Mouse (Mus musculus): ENCODE results near the gene Enpp6.

Gene Enpp6

DNA sequence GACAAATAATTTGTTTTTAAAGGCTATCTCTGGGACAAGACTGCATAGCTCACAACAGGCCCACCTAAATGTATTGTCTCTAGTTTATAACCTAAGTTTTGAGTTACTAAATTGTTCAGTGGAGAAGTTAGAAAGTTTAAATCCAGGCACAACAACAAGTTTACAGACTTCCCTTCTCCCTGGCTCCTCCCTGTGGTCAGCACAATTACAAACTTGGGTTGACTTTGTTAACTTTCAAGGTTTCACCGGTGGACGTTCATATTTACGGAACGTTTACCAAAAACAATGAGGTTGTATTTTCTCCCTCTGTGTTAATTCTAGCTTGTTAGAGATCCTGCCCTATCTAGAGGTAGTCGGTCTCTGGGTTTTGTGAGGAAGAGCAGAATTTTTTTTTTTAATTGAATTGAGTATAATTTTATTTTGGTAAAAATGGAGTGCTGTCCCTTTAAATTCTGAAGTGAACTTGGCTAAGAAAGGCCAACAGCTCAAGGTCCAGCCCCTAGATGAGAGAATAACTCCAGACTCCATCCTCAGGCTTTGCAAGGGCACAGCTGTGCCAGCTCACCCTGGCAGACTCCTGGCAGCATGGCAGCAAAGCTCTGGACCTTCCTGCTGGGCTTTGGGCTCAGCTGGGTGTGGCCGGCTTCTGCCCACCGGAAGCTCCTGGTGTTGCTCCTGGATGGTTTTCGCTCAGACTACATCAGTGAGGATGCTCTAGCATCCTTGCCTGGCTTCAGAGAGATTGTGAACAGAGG lies at the start of gene Enpp6:
Gene Enpp6, plus strand, starts transcription at position 502 of the 755 bp plus-strand sequence.
- no peak for DNase-seq (ENCODE audit: low spot score in 2 of 2)

DNA sequence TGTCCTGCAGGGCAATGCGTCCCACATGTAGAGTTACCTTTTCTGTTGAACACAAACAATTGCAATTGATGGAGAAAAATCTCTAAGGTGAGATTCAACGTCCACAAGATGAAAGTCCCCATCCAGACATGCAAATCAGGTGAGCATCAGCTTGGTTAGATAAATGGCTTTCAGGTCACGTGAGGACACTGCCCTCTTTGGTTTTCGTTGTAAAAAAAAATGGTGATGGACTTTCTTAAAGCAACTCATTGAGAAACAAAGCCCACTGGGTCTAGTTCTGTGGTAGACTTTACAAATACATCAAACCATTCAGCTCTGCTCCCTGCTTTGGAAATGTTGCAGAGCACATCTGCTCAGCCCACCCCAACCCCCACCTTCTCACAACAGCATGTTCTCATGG lies 48.5 kb upstream of the Enpp6 start:
- no peak for DNase-seq (ENCODE audit: low spot score in 2 of 2)

DNA sequence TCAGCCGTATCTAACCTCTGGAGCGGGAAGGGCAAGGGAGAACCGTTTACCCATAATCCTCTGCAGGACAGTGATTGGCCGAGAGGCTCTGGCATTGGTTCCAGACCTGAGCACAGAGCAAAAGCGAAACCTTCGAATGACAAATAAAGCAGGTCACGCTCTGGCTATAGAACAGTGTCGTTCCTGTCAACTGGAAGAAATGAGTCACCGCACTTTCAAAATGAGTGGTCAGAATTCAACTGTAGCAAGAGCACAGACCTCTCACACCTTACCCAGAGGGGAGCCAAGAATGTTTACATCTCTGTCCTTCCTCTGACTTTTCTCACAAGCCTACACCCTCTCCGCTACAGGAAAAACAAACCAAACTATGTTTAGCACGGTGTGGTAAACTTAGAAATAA lies 45.4 kb upstream of the Enpp6 start:
- no peak for DNase-seq (ENCODE audit: low spot score in 2 of 2)

DNA sequence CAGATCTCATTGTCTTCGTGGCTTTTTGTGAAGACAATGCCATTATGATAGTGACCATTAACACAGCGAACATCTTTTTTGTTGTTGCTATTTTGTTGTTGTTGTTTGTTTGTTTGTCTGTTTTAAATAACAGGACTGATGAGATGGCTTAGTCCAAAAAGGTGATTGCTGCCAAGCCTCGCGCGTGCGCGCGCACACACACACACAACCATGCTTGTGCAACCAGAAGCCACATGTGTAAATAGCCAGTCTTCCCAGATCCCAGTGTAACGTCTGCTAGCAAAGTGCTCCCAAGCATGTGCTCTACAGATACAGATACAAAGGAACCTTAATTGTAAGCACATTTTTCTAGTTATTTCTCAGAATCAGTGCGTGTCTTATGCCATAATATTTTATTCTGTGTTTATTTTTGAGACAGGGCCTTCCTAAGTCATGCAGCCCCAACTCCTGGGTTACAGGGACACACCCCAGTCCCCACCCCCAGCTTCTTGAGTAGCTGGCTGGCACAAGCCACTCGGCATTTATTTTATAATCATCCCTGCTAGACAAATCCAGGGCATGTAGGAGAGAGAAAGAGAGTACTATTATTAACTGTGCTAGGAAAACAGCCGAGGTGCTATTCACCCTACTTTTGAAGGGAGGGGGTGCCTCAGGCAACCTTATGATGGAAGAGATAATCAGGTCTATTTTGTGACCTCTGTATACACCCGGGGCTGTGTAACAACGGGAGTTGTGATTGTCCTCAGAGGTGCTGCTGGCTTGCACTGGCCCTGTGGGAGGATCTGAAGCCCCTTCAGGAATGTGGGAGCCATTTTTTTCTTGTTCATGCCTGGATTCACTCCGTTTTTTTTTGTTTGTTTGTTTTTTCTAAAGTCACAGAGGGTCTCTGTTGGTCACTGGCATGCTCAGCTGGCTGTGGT lies 44.7 kb upstream of the Enpp6 start:
- no peak for DNase-seq (ENCODE audit: low spot score in 2 of 2)

DNA sequence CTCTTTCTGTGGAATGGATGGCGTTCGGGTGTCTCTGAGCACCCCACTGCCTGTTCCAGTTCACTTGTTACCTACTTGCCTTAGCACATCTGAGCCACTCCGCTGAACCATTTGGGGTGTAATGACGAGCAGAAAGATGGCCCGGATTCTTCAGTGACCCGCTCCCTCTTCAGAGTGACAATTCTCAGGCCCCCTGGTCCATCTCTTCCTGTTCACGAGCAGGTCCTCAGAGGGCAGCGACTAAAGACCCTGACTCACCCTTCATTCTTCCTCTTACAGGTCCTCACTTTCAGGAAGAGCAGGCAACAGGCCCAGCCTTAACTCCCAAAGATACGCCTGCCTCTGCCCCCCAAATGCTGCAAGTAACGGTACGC lies 44.0 kb upstream of the Enpp6 start:
- no peak for DNase-seq (ENCODE audit: low spot score in 2 of 2)

DNA sequence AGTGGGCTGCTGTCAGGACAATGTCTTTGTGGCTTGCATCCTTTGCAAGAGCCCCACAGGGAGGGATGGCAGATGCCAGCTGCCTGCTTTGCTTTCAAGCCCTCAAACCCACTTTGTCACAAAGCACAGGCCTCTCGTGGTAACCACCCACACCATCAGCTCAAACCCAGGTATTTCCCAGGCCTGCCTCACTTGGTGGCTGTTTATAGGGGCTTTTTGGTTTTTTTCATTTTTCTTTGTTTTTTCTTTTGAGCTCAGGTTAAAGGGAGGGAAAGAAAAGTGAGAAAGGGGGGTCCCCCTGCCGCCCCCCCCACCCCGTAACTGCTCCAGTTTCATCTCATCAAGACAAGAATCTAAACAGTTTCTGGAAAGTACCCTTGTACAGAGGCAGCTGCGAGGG lies 43.4 kb upstream of the Enpp6 start:
- DNase-seq (ENCODE audit: low spot score in 2 of 2) = no peak

DNA sequence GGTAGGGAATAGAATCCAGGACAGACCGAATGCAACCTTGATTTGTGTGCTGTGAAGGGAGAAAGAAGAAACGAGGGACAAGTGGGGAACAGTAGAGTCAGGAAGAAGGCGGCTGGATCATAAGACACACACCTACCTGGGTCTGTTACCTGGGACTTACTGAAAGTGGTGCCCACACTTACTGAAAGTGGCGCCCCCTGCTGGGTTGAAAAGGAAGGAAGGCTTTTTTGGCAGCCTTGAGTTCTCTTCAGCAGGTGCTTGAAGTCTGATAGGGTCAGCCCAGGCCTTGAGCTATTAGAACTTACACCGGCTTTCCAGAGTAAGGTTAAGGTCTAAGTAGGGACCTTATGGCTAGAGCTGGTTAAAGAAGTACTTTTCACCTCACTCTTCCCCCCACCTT lies 40.5 kb upstream of the Enpp6 start:
- DNase-seq (ENCODE audit: low spot score in 2 of 2) = no peak

DNA sequence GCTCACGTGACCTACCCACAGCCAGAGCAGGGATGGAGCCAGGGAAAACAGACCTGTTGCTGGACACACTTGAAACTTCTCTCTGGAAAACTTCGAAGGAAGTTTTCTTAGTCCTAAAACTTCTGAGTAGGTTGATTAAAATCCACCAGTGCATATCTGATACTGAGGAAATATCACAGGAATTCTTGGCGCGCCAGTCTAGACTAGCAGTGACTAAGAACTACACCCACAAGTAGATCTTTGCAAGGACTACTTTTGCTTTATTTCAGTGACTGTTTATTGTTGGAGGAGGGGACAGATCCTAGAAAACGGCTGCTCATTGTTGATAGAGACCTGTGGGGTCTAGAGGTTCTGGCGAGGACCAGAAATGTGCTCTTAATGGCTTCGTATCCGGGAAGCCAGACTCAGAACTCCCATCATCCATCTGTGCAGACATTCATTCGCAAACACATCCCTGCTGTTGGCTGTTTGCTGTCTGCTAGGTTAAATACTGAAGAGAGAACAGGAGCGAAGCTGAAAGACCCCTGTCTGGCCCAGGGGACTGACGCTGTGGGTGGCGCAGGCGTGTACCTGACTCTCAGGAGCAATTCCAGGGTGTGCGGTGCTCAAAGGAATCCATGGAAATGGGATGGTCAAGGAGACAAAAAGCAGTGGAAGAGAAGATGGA lies 38.5 kb upstream of the Enpp6 start:
- no peak for DNase-seq (ENCODE audit: low spot score in 2 of 2)

DNA sequence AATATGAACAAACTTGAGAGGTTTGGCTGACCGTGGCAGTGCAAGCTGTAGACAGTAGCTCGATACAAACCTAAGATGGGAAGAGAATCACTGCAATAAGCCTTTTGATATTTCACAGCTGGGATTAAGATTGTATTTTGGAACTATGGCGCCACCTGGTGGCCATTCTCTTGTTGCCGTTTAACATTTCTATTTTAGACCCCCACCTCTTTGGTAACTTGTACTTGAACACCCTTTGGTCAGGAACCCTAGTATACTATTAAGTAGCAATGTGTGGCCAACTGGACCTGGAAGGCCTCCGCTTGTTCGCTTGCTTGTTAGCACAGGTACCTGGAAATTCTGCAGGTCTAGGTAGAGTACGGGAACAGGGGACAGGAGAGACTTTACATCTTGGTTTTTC lies 33.2 kb upstream of the Enpp6 start:
- DNase-seq (ENCODE audit: low spot score in 2 of 2) = peak; percentile 65 to 73

DNA sequence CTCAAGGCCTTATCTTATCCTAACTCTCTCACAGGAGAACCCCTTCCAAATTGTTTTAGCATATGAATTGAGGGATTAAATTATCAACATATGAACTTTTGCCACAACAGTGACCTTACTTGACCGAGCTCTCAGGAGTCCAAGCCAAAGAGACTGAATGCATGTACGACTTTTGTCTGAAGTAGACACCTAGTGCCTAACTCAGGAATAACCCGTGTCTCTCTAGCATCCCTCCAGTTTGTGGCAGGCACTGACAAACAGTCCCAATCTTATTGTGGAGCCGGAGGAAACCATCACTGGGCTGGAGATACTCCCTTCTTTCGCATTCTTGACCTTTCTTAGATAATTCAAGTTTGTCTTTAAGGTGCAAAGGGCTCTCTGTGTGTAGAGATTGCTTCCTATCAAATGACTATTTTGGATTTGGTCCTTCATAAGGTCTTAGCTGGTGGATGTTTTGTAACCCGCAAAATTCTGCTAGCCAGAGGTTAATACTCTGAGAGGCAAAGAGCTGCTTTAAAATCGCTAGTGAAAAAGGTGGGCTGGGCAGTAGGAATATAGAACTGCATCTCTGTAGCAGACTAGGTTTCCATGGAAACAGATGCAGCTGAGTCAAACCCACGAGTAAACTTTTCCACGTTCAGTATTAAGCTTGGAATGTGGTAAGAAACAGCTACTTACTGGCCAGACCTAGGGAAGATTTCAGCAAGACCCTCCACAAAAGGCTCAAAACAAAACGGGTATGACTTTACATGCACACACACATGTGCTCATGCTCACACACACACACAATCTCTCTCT lies 23.9 kb upstream of the Enpp6 start:
- DNase-seq (ENCODE audit: low spot score in 2 of 2) = peak in 1 of 2 experiments; percentile 26

DNA sequence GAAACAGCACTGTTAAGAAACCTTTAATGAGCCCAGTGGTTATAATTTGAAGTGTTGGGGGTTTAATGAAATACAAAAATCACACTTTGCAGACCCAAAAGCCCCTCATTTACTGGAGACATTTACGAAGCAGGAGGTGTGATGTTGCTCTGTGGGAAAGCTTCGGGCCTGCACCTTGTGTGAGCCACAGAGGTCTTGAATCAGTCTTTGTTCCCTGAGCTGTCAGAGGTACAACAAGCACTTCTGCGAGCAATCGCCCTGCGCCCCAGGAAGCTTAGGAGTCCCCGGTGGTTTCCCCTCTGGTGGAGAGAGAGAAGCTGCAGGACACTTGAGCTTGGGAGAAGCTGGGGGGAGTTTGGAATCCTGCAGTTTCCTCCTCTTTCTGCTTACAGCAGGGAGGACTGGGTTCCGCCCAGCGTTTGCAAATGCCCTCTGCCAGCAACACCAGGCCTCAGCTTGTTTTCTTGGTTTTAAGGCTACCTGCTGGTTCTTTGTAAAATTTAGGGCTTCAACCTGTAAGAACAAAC lies 23.0 kb upstream of the Enpp6 start:
- DNase-seq (ENCODE audit: low spot score in 2 of 2) = no peak

DNA sequence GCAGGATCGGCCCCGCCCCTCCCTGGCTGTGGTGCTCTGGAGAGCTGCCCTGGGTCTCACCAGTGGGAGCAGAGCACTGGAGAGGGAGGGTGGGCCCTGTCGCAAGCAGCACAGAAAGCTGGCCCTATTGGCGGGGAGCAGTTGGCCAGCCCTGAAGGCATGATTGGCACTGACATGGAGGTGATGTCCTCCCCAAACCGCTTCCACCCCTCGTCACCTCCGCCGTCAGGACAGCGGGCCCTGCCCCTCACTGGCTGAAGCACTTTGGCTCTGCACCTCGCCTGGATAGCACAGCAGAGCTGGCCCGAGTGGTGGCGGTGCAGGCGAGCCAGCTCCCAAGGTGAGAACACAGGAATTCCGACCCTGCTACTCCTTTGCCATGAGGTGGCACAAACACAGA lies 20.9 kb upstream of the Enpp6 start:
- no peak for DNase-seq (ENCODE audit: low spot score in 2 of 2)

DNA sequence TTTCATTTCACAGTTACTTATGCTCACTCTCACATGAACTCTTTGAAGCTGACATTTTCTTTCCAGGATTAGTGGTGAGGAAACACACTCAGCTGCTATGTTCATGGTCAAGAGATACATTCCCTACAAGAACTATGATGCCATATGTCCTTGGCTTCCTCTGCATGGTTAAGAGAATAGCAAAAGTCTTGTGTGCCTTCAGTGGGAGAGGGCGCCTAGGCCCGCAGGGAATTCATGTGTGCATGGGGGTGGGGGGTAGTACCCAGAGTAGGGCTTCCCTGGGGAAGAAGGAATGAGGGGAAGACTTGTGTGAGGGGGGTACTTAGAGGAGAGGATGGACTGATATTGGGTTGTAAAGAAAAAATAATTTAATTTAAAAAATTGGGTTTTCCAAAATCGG lies 18.0 kb upstream of the Enpp6 start:
- no peak for DNase-seq (ENCODE audit: low spot score in 2 of 2)

DNA sequence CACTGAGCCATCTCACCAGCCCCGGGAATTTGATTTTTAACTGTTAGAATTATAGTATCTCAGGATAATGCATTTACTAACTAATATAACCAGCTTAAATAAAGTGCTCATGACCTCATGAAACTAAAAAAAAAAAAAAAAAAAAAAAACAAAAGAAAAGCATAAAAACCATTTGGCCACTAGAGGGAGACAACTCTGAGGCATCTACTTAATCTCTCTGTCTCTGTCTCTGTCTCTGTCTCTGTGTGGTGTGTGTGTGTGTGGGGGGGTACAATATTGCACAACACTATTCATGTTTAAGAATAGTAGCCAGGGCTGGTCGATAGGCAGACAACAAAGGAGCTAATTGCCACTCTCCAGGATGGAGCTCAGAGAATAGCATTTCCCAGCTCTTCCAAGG lies 17.3 kb upstream of the Enpp6 start:
- no peak for DNase-seq (ENCODE audit: low spot score in 2 of 2)

DNA sequence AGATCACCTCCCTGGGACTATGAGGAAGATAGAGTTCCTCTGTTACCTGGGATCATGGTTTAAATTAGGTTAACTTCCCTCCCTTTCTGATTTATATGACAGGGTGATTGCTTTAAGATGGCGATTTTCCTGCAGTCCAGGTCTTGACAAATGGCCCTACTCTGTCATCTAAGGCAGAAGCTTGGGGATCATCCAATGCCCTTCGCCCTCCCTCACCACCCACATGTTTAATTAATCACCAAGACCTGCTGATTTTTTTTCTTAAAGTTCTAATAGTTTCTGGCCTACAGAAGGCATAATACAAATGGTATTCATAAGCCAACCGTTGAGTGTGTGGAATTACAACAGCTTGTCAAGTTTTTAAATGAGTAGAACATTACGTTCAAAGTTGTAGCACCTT lies 9.3 kb upstream of the Enpp6 start:
- DNase-seq (ENCODE audit: low spot score in 2 of 2) = no peak

DNA sequence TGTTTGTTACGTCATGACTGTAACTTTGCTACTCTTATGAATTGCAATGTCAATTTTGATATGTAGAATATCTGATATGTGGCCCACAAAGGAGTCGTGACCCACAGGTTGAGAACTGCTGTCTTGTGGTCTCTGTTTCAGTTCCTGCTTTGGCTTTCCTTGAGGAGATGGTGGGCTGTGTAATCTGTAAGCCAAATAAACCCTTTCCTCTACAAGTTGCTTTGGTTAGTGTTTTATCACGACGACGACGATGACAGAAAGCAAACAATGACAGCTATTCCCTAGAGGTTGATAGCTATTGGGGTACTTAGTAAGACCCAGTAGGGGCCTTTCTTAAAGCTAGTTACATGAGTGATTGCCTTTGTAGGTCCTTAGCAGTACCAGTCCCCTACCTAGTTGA lies 4.5 kb upstream of the Enpp6 start:
- no peak for DNase-seq (ENCODE audit: low spot score in 2 of 2)

DNA sequence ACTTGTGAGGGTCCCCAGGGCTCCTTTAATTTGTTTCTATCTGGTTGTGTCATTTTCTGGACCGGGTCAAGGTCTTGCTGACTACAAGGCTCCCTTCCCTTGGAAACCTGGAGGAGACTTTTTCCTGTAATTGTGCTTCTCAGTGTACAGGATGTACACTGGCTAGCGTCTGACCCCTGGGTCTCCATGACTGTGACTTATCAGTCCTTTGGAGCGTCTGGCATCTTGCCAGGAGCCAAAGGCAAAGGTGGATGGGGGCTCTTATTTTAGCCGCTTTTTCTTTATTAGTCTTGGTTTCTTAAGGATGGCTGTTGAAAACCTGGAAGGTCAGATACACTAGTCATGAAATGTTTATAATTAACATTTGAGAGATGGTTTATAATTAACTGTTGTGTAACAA lies 3.9 kb upstream of the Enpp6 start:
- DNase-seq (ENCODE audit: low spot score in 2 of 2) = no peak

DNA sequence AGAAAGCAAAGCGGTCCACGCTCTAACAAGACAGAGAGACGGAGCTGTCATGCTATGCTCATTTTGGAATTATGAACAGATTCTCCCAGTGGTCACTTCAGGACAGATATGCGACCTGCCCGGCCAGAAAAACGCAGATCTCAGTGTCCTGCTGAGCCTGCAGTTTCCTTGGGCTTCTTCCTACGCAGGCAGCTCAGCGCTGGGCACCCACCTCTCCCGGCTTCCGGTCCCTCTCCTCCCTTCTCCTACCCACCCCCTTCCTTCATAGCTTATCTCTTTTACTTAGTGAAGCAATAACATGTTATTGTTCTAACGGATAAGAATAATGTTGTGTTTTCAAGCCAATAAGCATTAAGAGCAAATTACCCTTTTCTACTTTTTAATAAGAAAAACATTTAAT lies 2.0 kb upstream of the Enpp6 start:
- DNase-seq (ENCODE audit: low spot score in 2 of 2) = no peak

DNA sequence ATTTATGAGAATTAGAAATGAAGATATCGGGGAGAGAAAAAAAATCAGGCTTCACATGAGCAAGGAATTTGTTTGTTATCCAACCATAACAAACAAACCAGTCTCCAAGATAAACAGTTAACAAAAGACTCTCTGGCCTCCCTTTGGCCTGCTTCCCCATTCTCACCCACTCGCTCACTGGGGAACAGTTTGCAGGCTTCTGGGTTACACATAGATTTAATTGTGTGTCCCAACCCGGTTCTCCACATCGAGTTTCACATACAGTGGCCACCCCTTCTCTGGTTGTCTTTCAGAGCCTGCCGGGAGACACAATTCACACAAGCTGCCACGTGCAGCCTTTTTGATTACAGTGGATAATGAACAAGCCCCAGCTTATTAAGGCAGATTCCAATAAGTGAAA lies 1.7 kb downstream of the Enpp6 start:
- no peak for DNase-seq (ENCODE audit: low spot score in 2 of 2)

DNA sequence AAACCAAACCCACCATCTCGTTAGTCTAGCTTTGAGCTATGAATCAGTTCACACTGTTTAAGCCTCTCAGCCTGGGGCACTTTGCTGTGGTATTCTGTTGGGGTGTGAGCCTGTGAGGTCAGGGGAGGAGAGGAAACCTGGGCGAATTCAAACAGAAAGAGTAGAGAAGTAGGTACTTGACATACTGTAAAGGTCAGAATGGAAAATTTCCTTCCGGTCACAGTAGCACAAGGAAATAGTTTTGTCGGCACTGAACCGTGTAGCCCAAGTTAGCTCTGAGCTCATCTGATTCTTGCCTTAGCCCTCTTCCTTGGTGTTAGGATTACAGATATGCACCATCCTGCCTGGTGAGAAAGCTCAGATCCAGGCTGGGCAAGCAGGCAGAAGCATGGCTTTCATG lies 4.4 kb downstream of the Enpp6 start:
- DNase-seq (ENCODE audit: low spot score in 2 of 2) = no peak

DNA sequence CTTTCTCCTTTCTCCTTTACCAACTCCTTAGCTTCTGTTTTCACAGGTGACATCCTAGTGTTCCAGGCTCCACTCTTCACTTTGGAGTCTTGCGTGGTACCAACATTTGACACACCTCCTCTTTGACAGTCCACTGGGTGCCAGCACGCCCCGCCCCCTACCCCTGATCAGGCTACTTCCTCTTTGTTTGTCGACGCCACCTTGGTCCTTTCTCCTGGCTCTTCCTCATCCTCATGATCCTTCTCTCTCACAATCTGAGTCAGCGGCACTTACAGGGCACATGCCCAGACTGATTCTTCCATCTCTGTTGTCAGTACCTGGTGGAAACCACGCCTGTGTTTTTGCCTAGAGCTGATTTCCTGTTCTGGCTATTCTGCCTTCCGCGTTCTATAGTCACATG lies 5.9 kb downstream of the Enpp6 start:
- DNase-seq (ENCODE audit: low spot score in 2 of 2) = no peak

Measured in frontal cortex, postnatal 36 days (tissue).